Mouse (Mus musculus): ENCODE measurements at regions not wholly inside any gene's neighbourhood (a gene's known extent, or its start where the extent isn't known, plus 50 kb on each side); places are given as distances from the start of the nearest gene placed in this dataset.

GRCm38 (mm10) chr9:102782926-102783850 is 51.5 kb upstream of the Ryk start:
- DNase-seq (ENCODE audit: low spot score in 2 of 2) = no peak

GRCm38 (mm10) chr9:102784329-102785026 is 50.2 kb upstream of the Ryk start:
- peak; percentile 90 to 91 for DNase-seq (ENCODE audit: low spot score in 2 of 2)
